Mouse (Mus musculus): ENCODE measurements around the gene Trpm3.
"Not testable (repeated sequence)": the region's sequence is repeated elsewhere in the genome, so short reads cannot be mapped to it uniquely, and the experiment has no call there.

Gene Trpm3

GRCm38 (mm10) chr19:22848251-22848650, 709.4 kb downstream of the Trpm3 start:
- DNase-seq (ENCODE audit: low spot score in 2 of 2) = no peak

GRCm38 (mm10) chr19:22848783-22849576, 710.1 kb downstream of the Trpm3 start:
- no peak for DNase-seq (ENCODE audit: low spot score in 2 of 2)

- not testable (repeated sequence) for DNase-seq (ENCODE audit: low spot score in 2 of 2)
Measured at GRCm38 (mm10) chr19:22851423-22851822, 712.6 kb downstream of the Trpm3 start.

- DNase-seq (ENCODE audit: low spot score in 2 of 2) = no peak
Measured at GRCm38 (mm10) chr19:22859644-22860043, 720.8 kb downstream of the Trpm3 start.

- no peak for DNase-seq (ENCODE audit: low spot score in 2 of 2)
Measured at GRCm38 (mm10) chr19:22867456-22867855, 728.6 kb downstream of the Trpm3 start.

GRCm38 (mm10) chr19:22869853-22870252, 731.0 kb downstream of the Trpm3 start:
- DNase-seq (ENCODE audit: low spot score in 2 of 2) = no peak

GRCm38 (mm10) chr19:22872456-22872855, 733.6 kb downstream of the Trpm3 start:
- no peak for DNase-seq (ENCODE audit: low spot score in 2 of 2)

- no peak for DNase-seq (ENCODE audit: low spot score in 2 of 2)
Measured at GRCm38 (mm10) chr19:22880199-22880598, 741.4 kb downstream of the Trpm3 start.

- no peak for DNase-seq (ENCODE audit: low spot score in 2 of 2)
Measured at GRCm38 (mm10) chr19:22882670-22883111, 743.8 kb downstream of the Trpm3 start.

- no peak for DNase-seq (ENCODE audit: low spot score in 2 of 2)
Measured at GRCm38 (mm10) chr19:22883154-22883553, 744.3 kb downstream of the Trpm3 start.

GRCm38 (mm10) chr19:22883744-22884317, 745.0 kb downstream of the Trpm3 start:
- no peak for DNase-seq (ENCODE audit: low spot score in 2 of 2)

GRCm38 (mm10) chr19:22884357-22884756, 745.5 kb downstream of the Trpm3 start:
- DNase-seq (ENCODE audit: low spot score in 2 of 2) = no peak

GRCm38 (mm10) chr19:22885051-22885450, 746.2 kb downstream of the Trpm3 start:
- DNase-seq (ENCODE audit: low spot score in 2 of 2) = no peak

GRCm38 (mm10) chr19:22901892-22902291, 763.0 kb downstream of the Trpm3 start:
- no peak for DNase-seq (ENCODE audit: low spot score in 2 of 2)

- DNase-seq (ENCODE audit: low spot score in 2 of 2) = no peak
Measured at GRCm38 (mm10) chr19:22902386-22902785, 763.5 kb downstream of the Trpm3 start.

GRCm38 (mm10) chr19:22905066-22905482, 766.2 kb downstream of the Trpm3 start:
- no peak for DNase-seq (ENCODE audit: low spot score in 2 of 2)

GRCm38 (mm10) chr19:22910686-22911085, 771.8 kb downstream of the Trpm3 start:
- DNase-seq (ENCODE audit: low spot score in 2 of 2) = no peak

GRCm38 (mm10) chr19:22912971-22913370, 774.1 kb downstream of the Trpm3 start:
- DNase-seq (ENCODE audit: low spot score in 2 of 2) = no peak

- DNase-seq (ENCODE audit: low spot score in 2 of 2) = peak in 1 of 2 experiments; percentile 31
Measured at GRCm38 (mm10) chr19:22915868-22916642, 777.2 kb downstream of the Trpm3 start.

- DNase-seq (ENCODE audit: low spot score in 2 of 2) = peak; percentile 13 to 28
Measured at GRCm38 (mm10) chr19:22916643-22917344, 777.9 kb downstream of the Trpm3 start.

- no peak for DNase-seq (ENCODE audit: low spot score in 2 of 2)
Measured at GRCm38 (mm10) chr19:22917345-22917735, 778.5 kb downstream of the Trpm3 start.

GRCm38 (mm10) chr19:22920949-22921348, 782.1 kb downstream of the Trpm3 start:
- DNase-seq (ENCODE audit: low spot score in 2 of 2) = no peak

Measured in spleen, postnatal 14 days (tissue).